ENCODE assay signal across 9 mouse cellular contexts in genomic region chr7:26779799-26780416, GRCm38 (mm10). TPM values are rescaled to one million over a fixed set of nuclear protein-coding genes. Genes with fewer than 3 reads are reported as not detected.
A peak's percentile ranks its signal among the peaks of the same experiment; 100 is the strongest.
DNase-seq lines count a peak whose midpoint lies in the region; ATAC-seq lines count a peak whose summit lies in the region.
"Had no signal": no experiment of that assay in that cellular context is flagged by ENCODE, and none has a peak within 500 bp of the region (broad histone marks: within the 10 kb centered on the region; RNA-seq: fewer than 3 reads in every experiment).

No protein-coding gene starts in this region.

- H3K27me3 ChIP-seq in midbrain, embryonic 11.5 days (ENCODE audit: control insufficient read depth, insufficient read depth, low read length): no peaks in the 10 kb centered on the region
- no peaks in the 10 kb centered on the region for H3K27me3 ChIP-seq in midbrain, embryonic 10.5 days (ENCODE audit: low read depth, poor library complexity, severe bottlenecking)
- H3K27me3 ChIP-seq in limb, embryonic 13.5 days: no peaks in the 10 kb centered on the region
- H3K27me3 ChIP-seq in stomach, embryonic 15.5 days (replicated peaks): no peaks in the 10 kb centered on the region

- no peak overlapping the region for H3K27ac ChIP-seq in midbrain, embryonic 11.5 days (ENCODE audit: low read depth, low read length)
- H3K27ac ChIP-seq in midbrain, embryonic 10.5 days (replicated peaks): no peak overlapping the region
- no peak overlapping the region for H3K27ac ChIP-seq in limb, embryonic 13.5 days
- H3K27ac ChIP-seq in stomach, embryonic 15.5 days: no peak overlapping the region

- H3K9me3 ChIP-seq in midbrain, embryonic 11.5 days (ENCODE audit: control insufficient read depth, low read length): no peaks in the 10 kb centered on the region
- H3K9me3 ChIP-seq in midbrain, embryonic 10.5 days (replicated peaks): no peaks in the 10 kb centered on the region
- H3K9me3 ChIP-seq in limb, embryonic 13.5 days: no peaks in the 10 kb centered on the region
- H3K9me3 ChIP-seq in stomach, embryonic 15.5 days: no peaks in the 10 kb centered on the region

- no peak overlapping the region for H3K4me3 ChIP-seq in midbrain, embryonic 11.5 days (ENCODE audit: low read depth, low read length)
- H3K4me3 ChIP-seq in midbrain, embryonic 10.5 days: no peak overlapping the region
- no peak overlapping the region for H3K4me3 ChIP-seq in limb, embryonic 13.5 days
- no peak overlapping the region for H3K4me3 ChIP-seq in stomach, embryonic 15.5 days (replicated peaks)

- DNase-seq in midbrain, embryonic 11.5 days (ENCODE audit: low spot score, missing footprints): no peak
- no peak for DNase-seq in midbrain, embryonic 10.5 days (ENCODE audit: low spot score)
- no peak for DNase-seq in frontal cortex, postnatal 25 days (ENCODE audit: low spot score in 2 of 2)
- no peak for DNase-seq in kidney, adult 18-20 months
- DNase-seq: thymus, postnatal 14 days had no signal

- no peaks in the 10 kb centered on the region; the same call in 1 of the 2 replicates for H3K4me1 ChIP-seq in midbrain, embryonic 11.5 days (ENCODE audit: control insufficient read depth, insufficient read depth, low read length)
- H3K4me1 ChIP-seq in midbrain, embryonic 10.5 days: peaks cover 18% of the 10 kb centered on the region
- no peaks in the 10 kb centered on the region for H3K4me1 ChIP-seq in limb, embryonic 13.5 days
- H3K4me1 ChIP-seq in stomach, embryonic 15.5 days: no peaks in the 10 kb centered on the region

- WGBS in midbrain, embryonic 11.5 days: 85% methylated on average over 5 of the region's 5 CpGs
- WGBS in midbrain, embryonic 10.5 days: 78% methylated on average over 5 of the region's 5 CpGs
- WGBS in limb, embryonic 13.5 days: 75% methylated on average over 5 of the region's 5 CpGs
- 76% methylated on average over 5 of the region's 5 CpGs for WGBS in stomach, embryonic 15.5 days

- H3K4me2 ChIP-seq in midbrain, embryonic 11.5 days: no peak overlapping the region
- H3K4me2 ChIP-seq in limb, embryonic 13.5 days (replicated peaks): no peak overlapping the region
- no peak overlapping the region for H3K4me2 ChIP-seq in stomach, embryonic 15.5 days

- ATAC-seq in midbrain, embryonic 11.5 days (ENCODE audit: low FRiP score): peak; percentile 61; the same call in 1 of the 2 replicates
- peak; percentile 83; the same call in 1 of the 2 replicates for ATAC-seq in erythroid progenitor cell, adult 5-6 weeks (replicated peaks; ENCODE audit: low FRiP score, poor library complexity, severe bottlenecking)
- 0 out of 2 replicates have a peak, but pooled peaks have one; percentile 67 for ATAC-seq in limb, embryonic 13.5 days (ENCODE audit: low FRiP score, low read depth)
- ATAC-seq in stomach, embryonic 15.5 days (ENCODE audit: insufficient read depth, low FRiP score, low read depth): peak; percentile 52; the same call in 1 of the 2 replicates

- H3K36me3 ChIP-seq in midbrain, embryonic 11.5 days (ENCODE audit: control insufficient read depth, insufficient read depth, low read length): no peaks in the 10 kb centered on the region
- H3K36me3 ChIP-seq in midbrain, embryonic 10.5 days: no peaks in the 10 kb centered on the region
- no peaks in the 10 kb centered on the region for H3K36me3 ChIP-seq in limb, embryonic 13.5 days
- H3K36me3 ChIP-seq in stomach, embryonic 15.5 days: no peaks in the 10 kb centered on the region

- H3K9ac ChIP-seq in midbrain, embryonic 11.5 days (ENCODE audit: low read length): no peak overlapping the region
- no peak overlapping the region for H3K9ac ChIP-seq in limb, embryonic 13.5 days
- no peak overlapping the region for H3K9ac ChIP-seq in stomach, embryonic 15.5 days

RNA-seq across cellular contexts. Expression of gene Cyp2b19, which starts 23.0 kb away (rescaled TPM):
- polyA plus RNA-seq in midbrain, embryonic 11.5 days (2014; fragmentation: Nextera tagmentation; extraction: Ambion mirVana): 0.04 and 0.07 TPM in 2 replicates
- not detected in 2 replicates for polyA plus RNA-seq in midbrain, embryonic 10.5 days (2016; fragmentation: Nextera tagmentation; extraction: Ambion mirVana)
- total RNA-seq in erythroid progenitor cell, adult 5-6 weeks (2015; ENCODE audit: low replicate concordance): not detected in 2 replicates
- total RNA-seq in erythroid progenitor cell, adult 5-6 weeks (2017; ENCODE audit: low replicate concordance): not detected in 2 replicates
- not detected in 2 replicates for polyA plus RNA-seq in limb, embryonic 13.5 days (2015; fragmentation: Nextera tagmentation; extraction: Ambion mirVana)
- 0.09 TPM in 1 of 2 replicates, not detected in the other for polyA plus RNA-seq in stomach, embryonic 15.5 days (2015; fragmentation: Nextera tagmentation; extraction: Ambion mirVana)
- polyA plus RNA-seq: large intestine, adult 2 months had no signal

RNA-seq across cellular contexts. Expression of gene Cyp2g1, which starts 28.8 kb away (rescaled TPM):
- polyA plus RNA-seq in midbrain, embryonic 11.5 days (2014; fragmentation: Nextera tagmentation; extraction: Ambion mirVana): not detected in 2 replicates
- polyA plus RNA-seq in midbrain, embryonic 10.5 days (2016; fragmentation: Nextera tagmentation; extraction: Ambion mirVana): not detected in 2 replicates
- total RNA-seq in erythroid progenitor cell, adult 5-6 weeks (2015; ENCODE audit: low replicate concordance): not detected in 2 replicates
- not detected in 2 replicates for total RNA-seq in erythroid progenitor cell, adult 5-6 weeks (2017; ENCODE audit: low replicate concordance)
- not detected in 2 replicates for polyA plus RNA-seq in limb, embryonic 13.5 days (2015; fragmentation: Nextera tagmentation; extraction: Ambion mirVana)
- not detected in 2 replicates for polyA plus RNA-seq in stomach, embryonic 15.5 days (2015; fragmentation: Nextera tagmentation; extraction: Ambion mirVana)
- polyA plus RNA-seq: large intestine, adult 2 months had no signal

RNA-seq across cellular contexts. Expression of gene Cyp2a5, which starts 55.2 kb away (rescaled TPM):
- not detected in 2 replicates for polyA plus RNA-seq in midbrain, embryonic 11.5 days (2014; fragmentation: Nextera tagmentation; extraction: Ambion mirVana)
- polyA plus RNA-seq in midbrain, embryonic 10.5 days (2016; fragmentation: Nextera tagmentation; extraction: Ambion mirVana): 0.17 TPM in 1 of 2 replicates, not detected in the other
- not detected in 2 replicates for total RNA-seq in erythroid progenitor cell, adult 5-6 weeks (2015; ENCODE audit: low replicate concordance)
- not detected in 2 replicates for total RNA-seq in erythroid progenitor cell, adult 5-6 weeks (2017; ENCODE audit: low replicate concordance)
- not detected in 2 replicates for polyA plus RNA-seq in limb, embryonic 13.5 days (2015; fragmentation: Nextera tagmentation; extraction: Ambion mirVana)
- 0.23 and 1.1 TPM in 2 replicates for polyA plus RNA-seq in stomach, embryonic 15.5 days (2015; fragmentation: Nextera tagmentation; extraction: Ambion mirVana)
- polyA plus RNA-seq: large intestine, adult 2 months had no signal
